Mouse (Mus musculus) midbrain, embryonic 14.5 days (tissue): ENCODE measurements around the gene Asb5. TPM values are rescaled to one million over a fixed set of nuclear protein-coding genes. Genes with fewer than 3 reads are reported as not detected.
A peak's percentile ranks its signal among the peaks of the same experiment; 100 is the strongest.

Experiments used
- ATAC-seq: fragments of 200-750 bp; cut with Nextera tagmentation; 2 replicates; pipeline ENCODE4 v1.8.0; 2017; ENCODE audit warnings: moderate number of reproducible peaks, moderate library complexity; ENCODE audit not compliant: low FRiP score, low TSS enrichment
- DNase-seq: peaks from one replicate; pipeline ENCODE4 v3.0.0-alpha.2; 2015
- H3K27ac ChIP-seq: fragments of 300-500 bp; sonication (generic); replicated peaks from 2 replicates; pipeline ENCODE4 v1.5.1; 2014; ENCODE audit warnings: mild to moderate bottlenecking, low read depth, low read length, moderate library complexity
- H3K27me3 ChIP-seq: fragments of 300-500 bp; sonication (generic); 2 replicates; pipeline ENCODE4 v1.6.1; 2014; ENCODE audit warnings: low read length, control low read depth, mixed read lengths; ENCODE audit not compliant: control insufficient read depth, insufficient read depth
- H3K36me3 ChIP-seq: fragments of 300-500 bp; sonication (generic); 2 replicates; pipeline ENCODE4 v1.6.1; 2014; ENCODE audit warnings: low read length, control low read depth; ENCODE audit not compliant: control insufficient read depth, insufficient read depth
- H3K4me1 ChIP-seq: fragments of 300-500 bp; sonication (generic); 2 replicates; pipeline ENCODE4 v1.6.1; 2014; ENCODE audit warnings: mild to moderate bottlenecking, antibody characterized with exemption, low read length, control low read depth; ENCODE audit not compliant: control insufficient read depth, insufficient read depth
- H3K4me2 ChIP-seq: fragments of 300-500 bp; sonication (generic); 2 replicates; pipeline ENCODE4 v1.6.1; 2014; ENCODE audit warnings: mild to moderate bottlenecking, low read length, moderate library complexity
- H3K4me3 ChIP-seq: fragments of 300-500 bp; sonication (generic); replicated peaks from 2 replicates; pipeline ENCODE4 v1.5.1; 2014; ENCODE audit warnings: low read depth, low read length
- H3K9ac ChIP-seq: fragments of 300-500 bp; sonication (generic); replicated peaks from 2 replicates; pipeline ENCODE4 v1.6.1; 2014; ENCODE audit warnings: mild to moderate bottlenecking, low read length, moderate library complexity
- H3K9me3 ChIP-seq: fragments of 300-500 bp; sonication (generic); 2 replicates; pipeline ENCODE4 v1.6.1; 2016; ENCODE audit warnings: low read length, control low read depth, mixed read lengths; ENCODE audit not compliant: control insufficient read depth
- WGBS: fragments of 180-500 bp; shearing (Covaris S2); extraction: QIAGEN DNeasy Blood & Tissue Kit; methylation state at CpG from one replicate; pipeline ENCODE4 v1.1.7; 2014; 5-methylcytosine and 5-hydroxymethylcytosine counted together
- polyA plus RNA-seq: library from polyadenylated mRNA; unstranded; fragments of >200 nt; fragmentation: Nextera tagmentation; extraction: Ambion mirVana; gene quantifications from 2 replicates; pipeline ENCODE4 v1.2.1, GENCODE M21; 2014

Gene Asb5
- 5.9 and 7.0 TPM in 2 replicates for polyA plus RNA-seq

DNA sequence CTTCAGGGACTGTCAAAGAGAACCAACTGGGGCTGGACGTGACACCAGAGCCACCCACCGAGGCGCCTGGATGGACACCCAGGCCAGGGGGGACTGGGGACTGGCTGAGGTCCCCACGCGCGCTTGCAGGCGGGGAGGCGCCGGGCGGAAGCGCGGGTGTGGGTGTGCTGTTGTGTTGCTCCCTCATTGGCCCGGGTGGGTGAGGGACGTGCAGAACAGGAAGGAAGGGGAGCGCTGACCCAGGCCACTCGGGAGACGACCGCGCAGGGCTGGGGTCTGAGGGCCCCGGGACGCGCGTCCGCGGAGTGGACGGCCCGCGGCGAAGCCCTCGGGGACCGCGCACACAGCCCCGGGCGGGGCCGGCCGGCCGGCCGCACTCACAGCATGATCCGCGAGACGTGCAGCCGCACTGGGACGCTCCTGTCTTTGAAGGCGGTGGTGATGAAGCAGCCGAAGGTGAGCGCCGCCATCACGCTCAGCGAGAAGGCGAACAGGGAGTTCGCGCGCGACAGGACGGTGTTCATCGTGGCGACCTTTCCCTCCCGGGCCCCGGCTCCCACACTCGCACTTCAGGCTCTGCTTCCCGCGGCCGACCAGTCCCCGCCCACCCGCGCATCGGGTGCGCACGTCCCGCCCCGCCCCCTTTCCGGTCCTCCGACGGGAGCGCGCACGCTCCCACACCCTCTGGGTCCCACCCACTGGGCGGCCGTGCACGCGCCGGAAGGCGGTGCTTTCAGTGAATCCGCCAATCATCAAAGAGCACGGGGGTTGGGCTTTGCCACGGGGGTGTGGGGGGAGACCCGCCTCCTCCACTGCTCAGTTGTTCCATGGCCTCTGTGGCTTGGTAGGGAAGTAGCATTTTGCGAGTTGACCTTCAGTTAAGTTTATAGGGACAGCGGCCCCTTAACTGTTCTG is at the start of gene Asb5, which contains the start of gene Spcs3:
TSS of gene Asb5 (plus strand) at position 199 of the 915 bp plus-strand sequence.
TSS of gene Spcs3 (minus strand) at position 617 of the 915 bp plus-strand sequence.
- peaks cover 15% of the 10 kb centered on the region for H3K4me1 ChIP-seq
- WGBS: under 1% methylated on average over 87 of the region's 89 CpGs
- peak within 1 kb of the TSS; percentile 71 for H3K9ac ChIP-seq
- H3K9me3 ChIP-seq: no peaks in the 10 kb centered on the region
- peak within 1 kb of the TSS; percentile 84 for H3K27ac ChIP-seq
- ATAC-seq (peak; percentile 98), DNase-seq (peak; percentile 99)
- H3K4me3 ChIP-seq: peak within 1 kb of the TSS; percentile 97
- H3K4me2 ChIP-seq: peak within 1 kb of the TSS; percentile 63
- H3K27me3 ChIP-seq: no peaks in the 10 kb centered on the region
- peaks cover 3% of the 10 kb centered on the region; the same call in 1 of the 2 replicates for H3K36me3 ChIP-seq

DNA sequence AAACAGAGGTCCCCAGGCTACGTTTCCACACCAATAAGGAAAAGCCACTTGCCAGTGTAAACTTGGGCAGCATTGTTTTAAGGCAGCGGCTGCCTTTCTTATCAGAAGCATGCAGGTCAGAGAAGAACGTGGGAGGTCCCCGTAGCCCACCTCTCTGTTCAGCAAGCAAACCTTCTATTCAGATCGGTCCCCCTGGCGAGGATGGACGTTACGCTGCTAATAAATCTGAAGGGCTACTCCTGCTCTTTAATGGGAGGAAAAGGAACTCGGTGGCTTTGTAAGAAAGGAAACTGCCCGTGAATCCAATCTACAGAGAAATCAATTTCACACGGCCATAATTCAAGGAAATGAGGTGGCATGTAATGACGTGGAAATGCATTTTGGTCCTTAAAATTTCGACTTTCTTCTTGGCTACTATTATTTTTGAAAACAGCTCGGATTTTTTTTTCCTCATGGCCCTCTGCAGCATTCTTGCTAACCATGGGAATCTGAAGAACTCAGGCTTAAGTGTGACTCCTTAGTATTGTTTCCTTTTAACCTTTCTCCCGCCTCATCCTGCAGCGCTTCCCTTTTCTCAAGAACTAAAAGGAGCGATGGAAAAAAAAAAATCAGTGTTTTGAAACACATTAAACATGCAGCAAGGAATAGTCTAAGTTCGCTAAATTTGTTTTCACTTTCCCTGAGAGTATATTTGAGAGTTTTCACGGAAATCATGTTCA is 42.7 kb upstream of the Asb5 start:
- no peak overlapping the region; the same call in 1 of the 2 replicates for H3K9ac ChIP-seq
- H3K27me3 ChIP-seq: no peaks in the 10 kb centered on the region
- ATAC-seq (no peak), DNase-seq (peak; percentile 17)
- H3K27ac ChIP-seq: no peak overlapping the region
- no peaks in the 10 kb centered on the region for H3K36me3 ChIP-seq
- peak overlapping the region; percentile 36 for H3K4me2 ChIP-seq
- no peaks in the 10 kb centered on the region for H3K9me3 ChIP-seq
- H3K4me1 ChIP-seq: no peaks in the 10 kb centered on the region
- no peak overlapping the region for H3K4me3 ChIP-seq
- 44% methylated on average over 19 of the region's 19 CpGs for WGBS

- ATAC-seq (no peak), DNase-seq (no peak)
- H3K4me2 ChIP-seq: no peak overlapping the region
- no peak overlapping the region for H3K27ac ChIP-seq
- no peaks in the 10 kb centered on the region for H3K9me3 ChIP-seq
- H3K36me3 ChIP-seq: no peaks in the 10 kb centered on the region
- H3K4me1 ChIP-seq: no peaks in the 10 kb centered on the region
- no peak overlapping the region for H3K4me3 ChIP-seq
- no peak overlapping the region for H3K9ac ChIP-seq
- 83% methylated on average over 4 of the region's 4 CpGs for WGBS
- H3K27me3 ChIP-seq: no peaks in the 10 kb centered on the region
These were observed 40.9 kb upstream of the Asb5 start for GRCm38 (mm10) chr8:54488437-54488836.

DNA sequence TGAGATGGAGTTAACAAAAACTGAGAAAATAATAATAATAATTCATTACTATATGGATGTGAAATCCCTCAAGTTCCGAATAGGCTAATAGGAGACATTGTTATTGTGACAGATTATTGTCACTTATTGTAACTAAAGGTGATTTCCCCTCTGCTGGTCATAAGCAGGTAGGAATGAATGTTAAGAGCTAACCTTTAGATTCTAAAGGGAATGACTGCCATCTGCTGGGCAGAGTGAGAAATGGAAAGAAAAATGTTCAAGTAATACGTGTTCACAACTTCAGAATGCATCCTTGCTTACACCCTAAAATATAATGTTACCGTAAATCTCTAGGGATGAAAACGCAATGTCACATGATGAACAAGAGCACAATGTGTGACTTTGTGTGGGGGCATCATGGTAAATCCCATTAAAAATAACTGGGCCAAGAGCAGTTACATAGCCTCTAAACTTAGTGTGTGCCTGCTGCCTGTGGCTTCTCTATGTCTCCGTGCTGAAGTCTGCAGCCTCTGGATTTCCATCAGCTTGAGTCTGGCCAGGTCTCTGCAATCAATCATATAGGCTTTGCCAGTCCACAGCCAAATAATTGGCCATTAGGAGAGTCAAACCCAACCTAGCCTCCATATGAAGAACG is 38.2 kb upstream of the Asb5 start:
- no peak overlapping the region for H3K27ac ChIP-seq
- no peak overlapping the region for H3K4me2 ChIP-seq
- no peaks in the 10 kb centered on the region for H3K4me1 ChIP-seq
- no peak overlapping the region for H3K4me3 ChIP-seq
- H3K27me3 ChIP-seq: no peaks in the 10 kb centered on the region
- peak; percentile 92 for DNase-seq
- no peaks in the 10 kb centered on the region for H3K9me3 ChIP-seq
- no peak for ATAC-seq
- H3K9ac ChIP-seq: no peak overlapping the region
- 30% methylated on average over 6 of the region's 6 CpGs for WGBS
- no peaks in the 10 kb centered on the region for H3K36me3 ChIP-seq

DNA sequence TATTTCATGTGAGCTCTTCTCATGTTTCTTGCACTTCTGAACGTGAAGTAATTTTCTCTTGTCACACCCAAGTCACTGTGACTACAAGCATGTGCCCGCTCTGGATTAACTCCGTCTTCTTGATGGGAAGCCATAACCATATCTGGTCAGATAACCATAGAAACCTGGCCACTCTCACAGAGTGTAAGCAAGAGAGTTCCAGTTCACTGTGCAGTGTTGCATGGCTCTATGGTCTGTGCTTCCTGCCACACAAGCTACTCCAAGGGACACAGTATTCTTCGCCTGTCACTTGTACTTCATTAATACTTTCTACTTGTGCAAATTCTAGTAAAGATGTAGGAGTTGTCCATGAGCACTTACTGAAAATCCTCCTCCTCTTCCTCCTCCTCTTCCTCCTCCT is 37.4 kb upstream of the Asb5 start:
- H3K4me1 ChIP-seq: no peaks in the 10 kb centered on the region

DNA sequence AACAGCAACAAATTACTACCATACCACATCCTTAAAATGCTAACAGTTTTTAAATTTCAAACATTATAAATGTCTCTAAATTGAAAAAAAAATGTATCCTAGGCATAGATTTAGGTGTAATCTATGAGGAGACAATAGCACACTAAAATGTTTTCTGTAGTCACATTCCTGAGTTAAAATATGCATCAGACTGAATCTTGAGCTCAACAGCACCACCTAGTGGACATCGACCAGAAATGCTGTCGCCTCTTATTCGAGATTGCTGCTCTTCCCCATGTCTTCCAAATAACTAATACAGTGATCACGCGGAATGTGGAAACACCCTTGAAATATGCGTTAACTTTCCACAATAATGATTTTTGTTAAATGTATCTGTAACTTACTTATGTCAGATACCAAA is 36.3 kb upstream of the Asb5 start:
- no peak overlapping the region for H3K27ac ChIP-seq
- 17% methylated on average over 6 of the region's 6 CpGs for WGBS
- no peak overlapping the region for H3K4me3 ChIP-seq
- H3K4me2 ChIP-seq: no peak overlapping the region
- H3K4me1 ChIP-seq: no peaks in the 10 kb centered on the region
- no peak overlapping the region for H3K9ac ChIP-seq
- H3K27me3 ChIP-seq: no peaks in the 10 kb centered on the region
- no peaks in the 10 kb centered on the region for H3K9me3 ChIP-seq
- no peaks in the 10 kb centered on the region for H3K36me3 ChIP-seq
- peak; percentile 92 for DNase-seq
- no peak for ATAC-seq

More for the DNA sequence above, 37.4 kb upstream of the Asb5 start:
- 77% methylated on average over 4 of the region's 4 CpGs for WGBS
- no peak for DNase-seq
- Histone ChIP-seq H3K36me3 (no peaks in the 10 kb centered on the region), H3K4me2 (no peak overlapping the region), H3K4me3 (no peak overlapping the region), H3K27me3 (no peaks in the 10 kb centered on the region), H3K9me3 (no peaks in the 10 kb centered on the region), H3K9ac (no peak overlapping the region), H3K27ac (no peak overlapping the region)
- no peak for ATAC-seq

GRCm38 (mm10) chr8:54493915-54494314 is 35.5 kb upstream of the Asb5 start:
- Histone ChIP-seq H3K4me2 (no peak overlapping the region), H3K9ac (no peak overlapping the region), H3K4me3 (no peak overlapping the region), H3K36me3 (no peaks in the 10 kb centered on the region), H3K4me1 (no peaks in the 10 kb centered on the region), H3K9me3 (no peaks in the 10 kb centered on the region), H3K27me3 (no peaks in the 10 kb centered on the region), H3K27ac (no peak overlapping the region)
- WGBS: 69% methylated on average over 3 of the region's 3 CpGs
- DNase-seq: no peak
- ATAC-seq: no peak

GRCm38 (mm10) chr8:54503104-54503503 is 26.3 kb upstream of the Asb5 start:
- Histone ChIP-seq H3K9ac (no peak overlapping the region), H3K4me3 (no peak overlapping the region), H3K27ac (no peak overlapping the region), H3K4me2 (no peak overlapping the region), H3K36me3 (no peaks in the 10 kb centered on the region), H3K27me3 (no peaks in the 10 kb centered on the region), H3K9me3 (no peaks in the 10 kb centered on the region), H3K4me1 (no peaks in the 10 kb centered on the region)
- WGBS: 80% methylated on average over 7 of the region's 7 CpGs
- DNase-seq (no peak), ATAC-seq (no peak)
